8 mouse cellular contexts compared by ENCODE assay signal in genomic region chr14:10526800-10527199, GRCm38 (mm10).
DNase-seq lines count a peak whose midpoint lies in the region; ATAC-seq lines count a peak whose summit lies in the region.
"Had no signal": no experiment of that assay in that cellular context is flagged by ENCODE, and none has a peak within 500 bp of the region (broad histone marks: within the 10 kb centered on the region; RNA-seq: fewer than 3 reads in every experiment).

No protein-coding gene starts in this region.

- H3K4me2 ChIP-seq in lung, embryonic 15.5 days: no peak overlapping the region

- no peaks in the 10 kb centered on the region for H3K9me3 ChIP-seq in lung, embryonic 15.5 days

- no peaks in the 10 kb centered on the region for H3K27me3 ChIP-seq in lung, embryonic 15.5 days

- peak; percentile 74; the same call in 1 of the 2 replicates for ATAC-seq in lung, embryonic 15.5 days (ENCODE audit: borderline replicate concordance, extremely low read depth, low FRiP score, low TSS enrichment)
- peak; percentile 72 for ATAC-seq in inflammation-experienced regulatory T-cells, adult 6 months

- H3K4me3 ChIP-seq in lung, embryonic 15.5 days: no peak overlapping the region

- H3K36me3 ChIP-seq in lung, embryonic 15.5 days: no peaks in the 10 kb centered on the region

- WGBS in lung, embryonic 15.5 days: 27% methylated on average over 2 of the region's 2 CpGs

- H3K4me1 ChIP-seq in lung, embryonic 15.5 days: no peaks in the 10 kb centered on the region

- no peak for DNase-seq in lung, postnatal 14 days
- peak; percentile 8 for DNase-seq in embryo, embryonic 11 days
- peak; percentile 50 for DNase-seq in thymus, postnatal 25 days
- DNase-seq in ovary, postnatal 14 days (ENCODE audit: low spot score): no peak
- DNase-seq in gastrocnemius, adult 8-10 months (ENCODE audit: low spot score in 2 of 2): no peak
- DNase-seq: cerebellum, adult 8-10 months had no signal

- H3K27ac ChIP-seq in lung, embryonic 15.5 days: peak overlapping the region; percentile 14; the same call in 1 of the 2 replicates

- H3K9ac ChIP-seq in lung, embryonic 15.5 days: no peak overlapping the region

Comparison
In these comparisons a context has a peak if more than half of its experiments do, and no peak if none do; other contexts are left out.
1. DNase-seq: peak in embryo, embryonic 11 days (single experiment) and thymus, postnatal 25 days (single experiment); none in lung, postnatal 14 days (single experiment), ovary, postnatal 14 days (single experiment) and gastrocnemius, adult 8-10 months (0 of 2).